Mouse (Mus musculus) kidney, postnatal 4 days (tissue): Measurements from ENCODE around the gene Chrna9.

Experiments
- DNase-seq, 2 experiments: peaks; one replicate each; pipeline ENCODE4 v3.0.0; 2021; ENCODE audit warnings: mixed read lengths in 2 of 2

The Chrna9 gene

GRCm38 (mm10) chr5:65919904-65920303 lies 14.8 kb upstream of the Chrna9 start:
- DNase-seq: no peak

DNA sequence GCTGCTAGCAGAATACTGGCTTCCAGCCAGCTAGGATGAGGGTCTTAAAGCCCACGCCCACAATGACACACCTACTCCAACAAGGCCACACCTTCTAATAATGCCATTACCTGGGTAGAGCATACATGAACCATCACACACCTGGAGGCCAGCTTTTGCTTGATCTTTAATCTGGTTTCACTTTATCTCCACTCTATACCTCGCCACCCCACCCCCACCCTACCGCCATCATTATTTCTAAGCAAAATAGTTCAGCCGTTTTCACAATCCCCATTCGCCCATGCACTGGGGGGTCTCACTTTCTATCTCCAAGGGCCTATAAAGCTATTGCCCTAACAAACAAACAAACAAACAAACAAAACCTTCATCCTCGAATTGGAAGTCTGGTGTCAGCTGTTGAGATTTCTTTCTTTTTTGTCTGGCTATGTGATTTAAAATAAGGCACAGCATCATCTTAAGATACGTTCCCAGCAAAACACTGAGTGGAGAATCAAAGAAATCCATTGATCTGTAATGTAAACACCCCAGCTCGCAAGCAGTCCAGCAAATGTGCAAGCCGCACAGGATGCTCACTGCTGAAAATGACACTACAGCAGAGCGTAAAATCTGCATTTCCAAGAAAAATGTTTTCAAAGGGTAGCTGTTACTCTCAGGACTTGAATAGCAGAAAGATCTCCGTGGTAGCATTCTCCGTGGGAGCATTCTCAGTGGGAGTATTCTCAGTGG lies 13.9 kb upstream of the Chrna9 start:
- no peak for DNase-seq

GRCm38 (mm10) chr5:65921477-65922138 lies 13.1 kb upstream of the Chrna9 start:
- DNase-seq: no peak

DNA sequence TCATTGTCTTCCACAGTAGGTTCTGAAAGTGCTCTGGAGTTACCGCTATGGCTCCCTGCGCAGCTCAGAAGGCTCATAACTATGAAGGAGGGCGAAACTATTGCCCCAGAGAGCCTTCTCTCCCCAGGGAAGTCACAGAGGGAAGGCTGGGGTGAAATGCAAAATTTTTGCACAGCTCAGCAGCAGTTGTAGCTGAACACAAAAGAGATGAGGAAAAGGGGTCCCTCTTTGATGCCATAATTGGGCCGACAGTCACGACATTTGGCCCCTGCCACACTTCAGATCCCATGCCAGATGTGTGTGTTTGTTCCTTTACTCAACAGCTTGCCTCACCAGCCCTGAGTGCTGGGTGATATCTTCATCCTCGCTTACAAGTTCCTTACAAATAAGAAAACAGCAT lies 8.1 kb upstream of the Chrna9 start:
- DNase-seq: no peak

DNA sequence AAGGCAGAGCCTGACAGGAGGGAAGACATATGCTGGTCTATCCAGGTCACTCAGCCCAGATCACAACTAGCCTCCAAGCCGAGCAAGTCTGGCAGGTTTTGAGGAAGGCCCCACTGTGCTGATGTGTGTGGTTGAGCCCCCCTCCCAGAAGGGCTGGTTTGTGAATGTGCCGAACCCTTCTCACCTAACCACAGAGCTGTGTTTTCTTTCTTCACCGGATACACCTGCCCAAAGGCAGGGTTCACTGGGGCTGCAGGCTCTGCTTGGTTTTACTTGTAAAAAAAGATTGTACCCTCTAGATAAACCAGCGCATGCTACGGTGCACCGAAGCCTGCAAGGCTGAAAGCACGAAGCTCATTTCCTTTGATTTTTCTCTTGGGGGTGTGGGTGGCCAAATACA lies 5.6 kb upstream of the Chrna9 start:
- peak in 1 of 2 experiments; percentile 6 for DNase-seq

DNA sequence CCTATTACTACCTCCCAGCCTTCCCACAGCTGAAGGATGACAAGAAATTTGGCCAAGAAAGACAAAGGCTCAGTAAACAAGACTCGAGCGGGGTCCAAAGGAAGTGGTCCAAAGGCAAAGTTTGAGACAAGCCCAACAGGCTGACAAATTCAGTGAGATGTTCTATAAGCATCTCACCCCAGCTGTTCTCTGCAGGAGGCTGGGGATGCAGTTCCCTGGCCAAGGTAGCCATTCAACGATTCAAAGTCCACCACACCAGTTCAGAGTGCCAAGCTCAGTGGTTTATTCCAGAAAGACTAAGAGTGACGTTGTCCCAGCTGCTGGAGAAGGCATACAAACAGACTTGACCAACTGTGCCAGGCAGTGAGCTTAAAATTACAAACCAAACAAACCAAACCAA lies 4.5 kb upstream of the Chrna9 start:
- no peak for DNase-seq

- DNase-seq: no peak
These were observed 1.5 kb upstream of the Chrna9 start for GRCm38 (mm10) chr5:65933258-65933657.

DNA sequence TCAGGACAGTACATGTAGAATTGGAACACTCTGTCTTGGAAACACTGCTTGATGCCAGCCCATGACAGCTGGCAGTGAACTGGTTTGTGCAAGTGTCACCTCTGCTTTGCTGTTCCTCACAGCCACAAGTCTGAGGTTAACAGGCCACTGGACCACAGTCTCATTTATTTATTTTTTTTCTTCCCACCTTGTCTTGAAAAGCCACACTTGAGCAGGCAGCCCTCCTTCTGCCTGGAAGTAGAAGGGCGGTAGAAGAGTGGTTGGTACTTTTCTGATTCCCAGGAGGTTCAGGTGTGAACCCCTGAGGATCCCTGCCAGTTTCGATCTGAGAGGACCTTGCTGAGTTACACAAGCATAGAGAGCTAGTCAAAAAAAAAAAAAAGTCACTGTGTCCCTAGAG lies 957 bp upstream of the Chrna9 start:
- no peak for DNase-seq

DNA sequence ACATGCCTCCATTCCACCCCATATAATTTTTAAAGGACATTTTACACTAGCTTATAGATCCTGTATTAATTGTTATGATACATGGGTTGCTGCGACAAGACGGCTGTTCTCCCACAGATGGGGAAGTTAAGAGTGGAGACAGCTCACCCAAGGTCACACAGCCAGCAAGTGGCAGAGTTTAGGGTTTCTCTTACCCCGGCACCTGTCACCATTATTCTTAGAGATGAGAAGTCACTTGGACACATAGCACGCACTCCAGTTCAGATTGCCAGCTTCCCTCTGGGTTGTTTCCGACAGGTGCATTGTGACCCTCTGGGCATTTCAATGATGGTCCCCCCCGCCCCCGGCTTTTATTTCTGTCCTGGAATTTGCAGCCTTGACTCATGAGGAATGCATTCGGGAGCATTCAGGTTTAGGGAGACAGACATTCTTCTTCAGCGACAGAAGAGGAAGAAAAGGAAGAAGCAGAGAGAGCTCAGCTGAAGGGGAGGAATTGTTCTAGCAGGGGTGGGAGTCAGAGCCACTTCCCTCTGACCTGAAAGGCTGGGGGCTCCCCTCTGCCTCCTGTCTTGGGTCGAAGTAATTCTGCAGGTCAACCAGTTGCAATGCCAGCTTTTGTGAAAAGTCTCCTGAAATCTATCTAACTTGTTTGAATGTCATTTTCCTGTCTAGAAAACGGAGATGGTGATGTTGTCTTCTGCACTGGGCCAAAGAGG lies 2.4 kb downstream of the Chrna9 start:
- DNase-seq: no peak

DNA sequence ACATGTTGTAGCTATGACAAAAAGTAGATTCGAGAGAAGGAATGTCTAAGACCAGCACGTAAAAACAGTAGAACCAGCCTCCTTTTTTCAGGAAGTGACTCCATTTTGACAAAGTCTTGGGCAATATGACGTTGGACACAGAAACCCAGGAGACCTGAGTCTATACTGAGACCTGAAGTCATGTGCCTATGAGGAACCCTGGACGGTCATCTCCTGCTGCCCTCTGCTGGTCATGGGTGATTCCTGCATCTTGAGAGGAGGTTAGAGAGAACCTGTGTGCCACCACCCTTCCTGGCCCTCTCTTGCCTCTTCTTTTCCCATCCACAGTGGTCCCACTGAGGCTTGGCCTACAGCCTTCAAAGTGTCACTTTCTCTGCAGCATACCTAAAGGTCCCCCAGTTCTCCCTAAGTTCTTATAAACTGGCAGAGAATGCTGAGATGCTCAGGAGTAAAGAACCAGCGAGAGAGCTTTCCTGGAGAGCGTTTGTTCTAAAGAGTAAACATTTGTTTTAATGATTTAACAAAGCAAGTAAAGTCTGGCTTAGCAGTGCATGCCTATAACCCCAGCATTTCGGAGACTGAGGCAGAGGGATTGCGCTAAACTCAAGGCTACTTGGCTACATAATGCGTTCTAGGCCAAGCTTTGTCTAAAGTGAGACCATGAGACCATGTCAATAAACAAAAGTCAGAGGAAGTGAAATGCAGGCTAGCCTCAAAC lies 3.4 kb downstream of the Chrna9 start:
- DNase-seq: peak; percentile 88 to 89

DNA sequence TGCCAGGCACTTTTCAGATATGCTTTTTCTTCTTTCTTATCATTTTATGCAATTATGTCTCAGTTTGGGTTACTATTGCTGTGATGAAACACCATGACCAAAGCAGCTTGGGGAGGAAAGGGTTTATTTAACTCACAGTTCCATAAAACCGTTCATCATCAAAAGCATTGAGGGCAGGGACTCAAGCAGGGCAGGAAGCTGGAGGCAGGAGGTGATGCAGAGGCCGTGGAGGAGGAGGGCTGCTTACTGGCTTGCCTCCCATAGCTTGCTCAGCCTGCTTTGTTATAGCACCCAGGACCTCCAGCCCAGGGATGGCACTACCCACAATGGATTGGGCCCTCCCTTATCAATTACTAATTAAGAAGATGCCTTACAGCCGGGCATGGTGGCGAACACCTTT lies 6.4 kb downstream of the Chrna9 start:
- DNase-seq: no peak

- no peak for DNase-seq
These were observed 15.1 kb downstream of the Chrna9 start for GRCm38 (mm10) chr5:65949822-65950221.

- DNase-seq: peak; percentile 26 to 46
These were observed 15.5 kb downstream of the Chrna9 start for GRCm38 (mm10) chr5:65950236-65950635.

- DNase-seq: peak; percentile 38 to 61
These were observed 16.2 kb downstream of the Chrna9 start for GRCm38 (mm10) chr5:65950679-65951512.

DNA sequence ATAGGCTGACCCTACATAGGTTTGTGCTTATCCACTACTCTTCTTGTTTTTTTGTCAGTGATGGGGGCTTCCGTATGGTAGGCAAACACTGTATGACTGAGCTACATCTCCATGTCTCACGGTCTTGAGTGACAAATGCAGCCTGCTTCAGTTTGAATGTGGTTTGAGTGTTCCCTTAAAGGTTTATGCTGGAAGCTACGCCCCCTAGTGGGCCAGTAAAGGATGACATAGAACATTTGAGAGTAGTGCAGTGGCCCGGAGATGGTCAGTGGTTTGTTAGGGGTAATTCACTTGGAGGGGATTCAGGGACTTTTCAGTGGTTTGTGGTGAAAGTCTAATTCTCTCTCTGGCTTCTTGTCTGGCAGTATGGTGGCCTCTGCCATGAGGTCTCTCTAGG lies 16.8 kb downstream of the Chrna9 start:
- no peak for DNase-seq

GRCm38 (mm10) chr5:65954130-65955080 lies 19.7 kb downstream of the Chrna9 start:
- no peak for DNase-seq

GRCm38 (mm10) chr5:65955343-65956143 lies 20.8 kb downstream of the Chrna9 start:
- DNase-seq: peak; percentile 89 to 91

DNA sequence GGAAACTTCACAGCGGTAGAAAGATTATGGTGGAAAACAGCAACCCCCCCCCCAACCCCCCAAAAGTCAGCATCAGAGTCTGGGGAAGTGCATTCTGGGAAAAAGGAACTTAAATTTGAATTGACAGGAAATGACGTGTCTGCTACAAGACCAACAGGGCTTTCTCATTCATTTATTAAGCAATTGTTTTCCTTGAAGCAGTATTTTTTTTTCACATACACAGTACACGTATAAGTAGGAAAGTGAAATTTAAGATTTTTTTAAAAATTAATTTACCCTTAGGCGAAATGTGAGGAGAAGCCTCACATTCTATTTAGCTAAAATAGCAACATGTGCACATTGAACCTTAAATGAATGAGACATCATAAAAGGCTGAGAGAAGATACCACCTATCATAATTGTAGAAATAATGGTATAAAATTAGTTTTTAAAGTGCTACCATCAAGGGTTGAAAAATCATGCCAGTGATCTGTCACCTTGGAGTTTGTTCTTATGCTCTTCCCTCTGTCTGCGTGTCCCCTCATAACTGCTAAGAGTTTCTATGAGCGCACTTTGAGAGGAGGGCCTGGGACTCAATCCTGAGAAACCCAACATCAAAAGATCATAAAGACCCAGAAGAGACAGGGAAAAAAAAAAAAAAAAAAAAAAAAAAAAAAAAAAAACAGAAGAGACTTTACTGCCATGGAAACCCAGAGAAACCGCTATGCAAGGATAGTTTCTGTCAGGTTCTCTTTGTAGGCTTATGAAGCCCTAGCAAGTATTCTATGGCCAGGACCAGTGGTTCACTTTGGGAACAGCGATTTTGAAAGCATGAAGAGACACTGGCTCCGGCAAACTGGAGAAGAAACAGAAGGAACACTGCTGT lies 21.7 kb downstream of the Chrna9 start:
- DNase-seq: no peak

GRCm38 (mm10) chr5:65958597-65958996 lies 23.9 kb downstream of the Chrna9 start:
- peak; percentile 67 to 68 for DNase-seq
